Comparison of ENCODE assay signal across 13 mouse cellular contexts in the genomic region with DNA sequence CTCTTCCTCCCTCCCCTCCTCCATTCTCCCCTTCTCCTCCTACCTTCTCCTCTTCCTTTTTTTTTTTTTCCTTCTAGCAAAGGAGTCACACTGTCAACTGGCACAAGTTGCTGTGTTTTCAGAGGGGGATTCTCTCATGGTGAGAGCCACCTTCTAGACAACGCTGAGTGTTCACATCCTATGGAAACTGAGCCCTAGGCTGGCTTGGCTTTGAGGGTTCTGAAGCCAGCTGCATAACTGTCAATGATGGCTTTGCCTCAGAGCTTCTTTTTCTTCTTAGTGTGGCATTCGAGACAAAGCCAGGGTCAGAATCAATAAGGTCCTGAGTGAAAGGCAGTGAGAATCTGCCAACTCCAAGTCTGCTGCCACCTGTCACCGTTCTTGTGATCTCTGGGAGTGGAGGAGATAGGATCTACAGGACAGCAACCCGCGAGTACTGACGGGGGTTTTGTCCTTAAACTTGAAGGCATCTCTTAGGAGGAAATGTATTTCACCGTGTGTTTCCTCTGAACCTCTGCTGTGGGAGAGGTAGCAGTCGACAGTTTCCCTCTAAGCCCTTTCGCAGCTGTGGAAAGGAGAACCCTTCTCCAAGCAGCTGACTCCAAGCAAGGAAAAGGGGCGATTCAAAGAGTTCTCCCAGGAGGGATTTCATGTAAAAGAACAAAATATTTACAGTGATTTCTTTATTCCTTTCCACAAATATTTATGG.
"Had no signal": no experiment of that assay in that cellular context is flagged by ENCODE, and none has a peak within 500 bp of the region (broad histone marks: within the 10 kb centered on the region; RNA-seq: fewer than 3 reads in every experiment).

No protein-coding gene starts in this region.

- H3K9ac ChIP-seq: limb, embryonic 15.5 days; liver, embryonic 12.5 days; lung, embryonic 15.5 days; midbrain, embryonic 12.5 days had no signal

- H3K4me2 ChIP-seq: limb, embryonic 15.5 days; liver, embryonic 12.5 days; lung, embryonic 15.5 days; midbrain, embryonic 12.5 days had no signal

- H3K27ac ChIP-seq: limb, embryonic 15.5 days; liver, embryonic 12.5 days; lung, embryonic 15.5 days; macrophage; midbrain, embryonic 12.5 days; stomach, postnatal 0 days had no signal

- H3K27me3 ChIP-seq: limb, embryonic 15.5 days; liver, embryonic 12.5 days; lung, embryonic 15.5 days; midbrain, embryonic 12.5 days had no signal

- H3K36me3 ChIP-seq: limb, embryonic 15.5 days; liver, embryonic 12.5 days; lung, embryonic 15.5 days; midbrain, embryonic 12.5 days had no signal

- ATAC-seq: intestine, postnatal 0 days; liver, embryonic 12.5 days; midbrain, embryonic 16.5 days had no signal

- H3K9me3 ChIP-seq: limb, embryonic 15.5 days; liver, embryonic 12.5 days; lung, embryonic 15.5 days; midbrain, embryonic 12.5 days had no signal

- DNase-seq: kidney, adult 8-10 months; kidney, postnatal 25 days; layer of hippocampus, postnatal 36 days; lung, postnatal 14 days; right cerebral cortex, postnatal 14 days had no signal

- H3K4me1 ChIP-seq: limb, embryonic 15.5 days; liver, embryonic 12.5 days; lung, embryonic 15.5 days had no signal

- H3K4me3 ChIP-seq: limb, embryonic 15.5 days; liver, embryonic 12.5 days; lung, embryonic 15.5 days; midbrain, embryonic 12.5 days had no signal
